Mouse (Mus musculus) forebrain, embryonic 12.5 days (tissue): ENCODE measurements around the gene Gm20388. TPM values are rescaled to one million over a fixed set of nuclear protein-coding genes. Genes with fewer than 3 reads are reported as not detected.
"Not testable (repeated sequence)": the region's sequence is repeated elsewhere in the genome, so short reads cannot be mapped to it uniquely, and the experiment has no call there.

Experiments used
- ATAC-seq: fragments of 200-750 bp; cut with Nextera tagmentation; 2 replicates; pipeline ENCODE4 v1.8.0; 2017; ENCODE audit warnings: moderate TSS enrichment; ENCODE audit not compliant: low FRiP score
- H3K27ac ChIP-seq: fragments of 300-500 bp; sonication (generic); 2 replicates; pipeline ENCODE4 v1.5.1; 2016; ENCODE audit warnings: mild to moderate bottlenecking
- H3K27me3 ChIP-seq: fragments of 300-500 bp; sonication (generic); 2 replicates; pipeline ENCODE4 v1.6.1; 2016; ENCODE audit warnings: mild to moderate bottlenecking
- H3K36me3 ChIP-seq: fragments of 300-500 bp; sonication (generic); replicated peaks from 2 replicates; pipeline ENCODE4 v1.6.1; 2016; ENCODE audit warnings: mild to moderate bottlenecking
- H3K4me1 ChIP-seq: fragments of 300-500 bp; sonication (generic); 2 replicates; pipeline ENCODE4 v1.6.1; 2016
- H3K4me2 ChIP-seq: fragments of 300-500 bp; sonication (generic); 2 replicates; pipeline ENCODE4 v1.6.1; 2016; ENCODE audit warnings: mild to moderate bottlenecking, moderate library complexity
- H3K4me3 ChIP-seq: fragments of 300-500 bp; sonication (generic); replicated peaks from 2 replicates; pipeline ENCODE4 v1.5.1; 2016; ENCODE audit warnings: mild to moderate bottlenecking
- H3K9ac ChIP-seq: fragments of 300-500 bp; sonication (generic); 2 replicates; pipeline ENCODE4 v1.6.1; 2016; ENCODE audit warnings: mild to moderate bottlenecking
- H3K9me3 ChIP-seq: fragments of 300-500 bp; sonication (generic); 2 replicates; pipeline ENCODE4 v1.6.1; 2016
- WGBS: fragments of 180-500 bp; shearing (Covaris S2); methylation state at CpG from one replicate; pipeline ENCODE4 v1.1.7; 2016; 5-methylcytosine and 5-hydroxymethylcytosine counted together
- polyA plus RNA-seq: library from polyadenylated mRNA; unstranded; fragments of >200 nt; fragmentation: Nextera tagmentation; extraction: Ambion mirVana; gene quantifications from 2 replicates; pipeline ENCODE4 v1.2.1, GENCODE M21; 2016

The Gm20388 gene
- polyA plus RNA-seq, 1 experiment from 2014 or later, result not detected

- Histone ChIP-seq H3K4me2 (no peak overlapping the region), H3K27ac (no peak overlapping the region), H3K4me1 (peaks cover under 1% of the 10 kb centered on the region), H3K9me3 (no peaks in the 10 kb centered on the region), H3K36me3 (peaks cover 87% of the 10 kb centered on the region), H3K4me3 (no peak overlapping the region), H3K27me3 (no peaks in the 10 kb centered on the region), H3K9ac (no peak overlapping the region)
- 98% methylated on average over 6 of the region's 6 CpGs for WGBS
- ATAC-seq, result no peak
Measured at GRCm38 (mm10) chr8:123247748-123248147, 3337.1 kb downstream of the Gm20388 start.

- 92% methylated on average over 8 of the region's 8 CpGs for WGBS
- Histone ChIP-seq H3K36me3 (peaks cover 79% of the 10 kb centered on the region), H3K27me3 (no peaks in the 10 kb centered on the region), H3K27ac (no peak overlapping the region), H3K9me3 (no peaks in the 10 kb centered on the region), H3K4me1 (peaks cover 8% of the 10 kb centered on the region), H3K4me3 (no peak overlapping the region), H3K9ac (no peak overlapping the region), H3K4me2 (no peak overlapping the region)
- ATAC-seq, result no peak
Measured at GRCm38 (mm10) chr8:123248596-123248995, 3338.0 kb downstream of the Gm20388 start.

- no peak overlapping the region for H3K9ac ChIP-seq
- no peak overlapping the region for H3K4me3 ChIP-seq
- peaks cover 57% of the 10 kb centered on the region for H3K36me3 ChIP-seq
- 93% methylated on average over 5 of the region's 5 CpGs for WGBS
- no peaks in the 10 kb centered on the region for H3K9me3 ChIP-seq
- peaks cover 22% of the 10 kb centered on the region for H3K4me1 ChIP-seq
- H3K27ac ChIP-seq, result no peak overlapping the region
- no peaks in the 10 kb centered on the region for H3K27me3 ChIP-seq
- no peak for ATAC-seq
- H3K4me2 ChIP-seq, result no peak overlapping the region
Measured at GRCm38 (mm10) chr8:123250940-123251339, 3340.3 kb downstream of the Gm20388 start.

- no peak for ATAC-seq
- Histone ChIP-seq H3K36me3 (peaks cover 56% of the 10 kb centered on the region), H3K4me3 (peak overlapping the region; percentile 97), H3K9me3 (no peaks in the 10 kb centered on the region), H3K4me1 (peaks cover 27% of the 10 kb centered on the region), H3K9ac (peak overlapping the region; percentile 93), H3K4me2 (peak overlapping the region; percentile 97), H3K27me3 (no peaks in the 10 kb centered on the region), H3K27ac (no peak overlapping the region)
- WGBS, result 64% methylated on average over 4 of the region's 4 CpGs
Measured at GRCm38 (mm10) chr8:123252925-123253324, 3342.3 kb downstream of the Gm20388 start.

DNA sequence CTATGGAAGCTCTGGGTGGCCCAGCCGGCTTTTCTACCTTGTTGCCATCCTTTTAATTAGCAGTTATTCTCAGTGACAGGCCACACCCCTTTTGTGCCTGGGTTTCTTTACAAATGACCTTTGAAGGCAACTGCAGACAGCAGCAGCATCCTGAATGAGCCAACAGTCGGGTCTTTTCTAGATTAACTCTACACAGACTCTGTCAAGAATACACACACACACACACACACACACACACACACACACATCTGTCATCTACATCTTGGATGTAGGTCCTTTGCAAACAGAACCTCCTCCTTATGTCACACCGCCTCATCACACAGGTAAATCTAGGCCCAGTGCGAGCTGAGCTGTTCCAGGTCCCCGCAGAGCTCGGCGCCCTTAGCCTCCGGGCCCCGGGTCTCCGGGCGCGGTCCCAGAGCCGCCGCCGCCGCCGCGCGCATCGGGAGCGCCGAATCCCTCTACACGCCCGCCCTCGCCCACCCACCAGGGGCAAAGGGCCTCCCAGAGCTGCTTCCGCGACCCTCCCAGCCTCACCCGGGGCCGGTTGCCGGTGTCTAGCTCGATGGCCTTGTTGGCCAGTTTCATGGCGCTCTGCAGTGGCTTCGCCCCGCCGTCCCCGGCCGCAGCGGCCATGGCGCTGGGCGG lies 3342.9 kb downstream of the Gm20388 start:
- H3K9me3 ChIP-seq, result no peaks in the 10 kb centered on the region
- ATAC-seq, result peak; percentile 47
- H3K9ac ChIP-seq, result peak overlapping the region; percentile 93
- H3K27me3 ChIP-seq, result no peaks in the 10 kb centered on the region
- peaks cover 56% of the 10 kb centered on the region for H3K36me3 ChIP-seq
- peak overlapping the region; percentile 97 for H3K4me2 ChIP-seq
- peak overlapping the region; percentile 97 for H3K4me3 ChIP-seq
- H3K4me1 ChIP-seq, result peaks cover 27% of the 10 kb centered on the region
- under 1% methylated on average over 39 of the region's 40 CpGs for WGBS
- H3K27ac ChIP-seq, result peak overlapping the region; percentile 85

- Histone ChIP-seq H3K4me2 (peak within 1 kb of the TSS; percentile 97), H3K27me3 (no peaks in the 10 kb centered on the region), H3K4me1 (peaks cover 27% of the 10 kb centered on the region), H3K36me3 (peaks cover 56% of the 10 kb centered on the region), H3K9me3 (no peaks in the 10 kb centered on the region), H3K27ac (peak within 1 kb of the TSS; percentile 85), H3K9ac (peak within 1 kb of the TSS; percentile 93), H3K4me3 (peak within 1 kb of the TSS; percentile 97)
- ATAC-seq, result peak; percentile 96
- WGBS, result under 1% methylated on average over 72 of the region's 99 CpGs
Measured at GRCm38 (mm10) chr8:123254099-123254885, 3343.7 kb downstream of the Gm20388 start, which contains the start of the genes Zfp276 and Vps9d1. Gene Zfp276 (plus strand): TSS chr8:123254195. Gene Vps9d1 (minus strand): TSS chr8:123254348.

DNA sequence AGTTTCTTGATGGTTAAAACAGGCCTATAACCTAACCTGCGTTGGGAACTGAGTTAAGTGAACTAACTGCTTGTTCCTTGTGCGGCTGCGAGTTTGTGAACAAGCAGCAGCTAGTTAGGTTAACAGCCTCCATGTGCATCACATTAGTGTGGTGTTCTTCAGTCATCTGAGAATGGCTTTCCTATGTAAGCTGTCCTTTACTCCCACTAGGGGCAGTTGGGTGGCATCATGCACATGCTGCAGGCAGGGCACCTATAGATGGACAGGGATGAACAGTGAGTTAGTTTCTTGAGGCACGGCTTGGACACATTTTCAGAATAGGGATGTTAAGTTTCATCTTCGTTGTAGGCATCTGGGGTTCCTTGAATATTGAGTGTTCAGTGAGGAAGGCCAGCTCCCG lies 3344.5 kb downstream of the Gm20388 start:
- Histone ChIP-seq H3K4me3 (peak overlapping the region; percentile 97), H3K36me3 (peaks cover 58% of the 10 kb centered on the region), H3K4me2 (peak overlapping the region; percentile 97), H3K4me1 (peaks cover 27% of the 10 kb centered on the region), H3K27ac (no peak overlapping the region), H3K9me3 (no peaks in the 10 kb centered on the region), H3K27me3 (no peaks in the 10 kb centered on the region), H3K9ac (peak overlapping the region; percentile 93)
- no peak for ATAC-seq
- 70% methylated on average over 6 of the region's 6 CpGs for WGBS

GRCm38 (mm10) chr8:123257114-123257513 lies 3346.5 kb downstream of the Gm20388 start:
- 79% methylated on average over 3 of the region's 3 CpGs for WGBS
- no peak overlapping the region for H3K9ac ChIP-seq
- H3K4me3 ChIP-seq, result no peak overlapping the region

GRCm38 (mm10) chr8:123257593-123257992 lies 3347.0 kb downstream of the Gm20388 start:
- peaks cover 61% of the 10 kb centered on the region for H3K36me3 ChIP-seq

More at GRCm38 (mm10) chr8:123257114-123257513, 3346.5 kb downstream of the Gm20388 start:
- no peak for ATAC-seq
- Histone ChIP-seq H3K9me3 (no peaks in the 10 kb centered on the region), H3K36me3 (peaks cover 57% of the 10 kb centered on the region), H3K4me2 (no peak overlapping the region), H3K4me1 (peaks cover 27% of the 10 kb centered on the region), H3K27me3 (no peaks in the 10 kb centered on the region), H3K27ac (0 out of 2 replicates have a peak overlapping the region, but pooled peaks have one; percentile 25)

DNA sequence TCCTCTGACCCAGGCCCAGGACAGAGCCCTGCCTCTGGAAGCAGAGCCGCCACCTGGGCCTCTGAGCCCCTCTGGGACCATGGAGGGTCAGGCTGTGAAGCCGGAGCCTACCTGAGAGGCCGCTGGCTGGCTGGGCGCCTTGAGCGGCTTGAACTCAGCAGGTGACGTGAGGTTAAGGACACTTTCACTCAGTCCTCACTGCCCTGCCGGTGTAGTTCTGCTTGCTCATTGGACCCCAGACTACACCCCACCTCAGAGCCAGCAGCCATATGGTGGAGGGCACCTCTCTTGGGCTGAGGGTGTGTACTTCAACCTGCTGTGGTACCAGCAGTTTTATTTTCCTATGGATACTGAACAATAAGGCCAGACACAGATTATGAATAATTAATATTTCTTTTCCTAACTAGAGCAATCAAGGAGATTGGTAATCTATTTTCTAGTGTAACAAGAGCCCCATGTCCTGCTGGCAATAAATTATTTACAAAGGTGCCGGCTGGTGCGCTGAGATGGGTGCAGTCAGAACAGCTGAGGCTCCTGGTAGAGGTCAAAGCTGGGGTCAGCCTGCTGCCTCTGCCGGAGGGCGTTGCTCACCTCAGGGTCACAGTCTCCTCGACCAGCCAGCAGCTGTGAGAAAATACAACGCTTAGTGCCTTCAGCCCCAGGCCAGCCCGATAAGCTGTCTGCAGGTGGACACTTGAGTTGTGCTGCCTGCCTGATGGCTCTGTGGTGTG lies 3357.4 kb downstream of the Gm20388 start:
- WGBS, result 88% methylated on average over 14 of the region's 14 CpGs
- H3K27ac ChIP-seq, result no peak overlapping the region
- H3K4me1 ChIP-seq, result no peaks in the 10 kb centered on the region
- H3K9me3 ChIP-seq, result no peaks in the 10 kb centered on the region
- no peak overlapping the region for H3K9ac ChIP-seq
- no peak overlapping the region for H3K4me3 ChIP-seq
- H3K36me3 ChIP-seq, result peaks cover 85% of the 10 kb centered on the region
- no peak overlapping the region for H3K4me2 ChIP-seq
- no peak for ATAC-seq
- no peaks in the 10 kb centered on the region for H3K27me3 ChIP-seq

More at GRCm38 (mm10) chr8:123257593-123257992, 3347.0 kb downstream of the Gm20388 start:
- not testable (repeated sequence) for ATAC-seq, H3K4me3 ChIP-seq, H3K27ac ChIP-seq, H3K4me2 ChIP-seq, H3K9me3 ChIP-seq, H3K9ac ChIP-seq, H3K27me3 ChIP-seq
- H3K4me1 ChIP-seq, result peaks cover 27% of the 10 kb centered on the region
- 91% methylated on average over 8 of the region's 8 CpGs for WGBS

GRCm38 (mm10) chr8:123271147-123271546 lies 3360.5 kb downstream of the Gm20388 start:
- Histone ChIP-seq H3K4me2 (no peak overlapping the region), H3K9me3 (no peaks in the 10 kb centered on the region), H3K4me1 (no peaks in the 10 kb centered on the region), H3K36me3 (peaks cover 80% of the 10 kb centered on the region), H3K27me3 (no peaks in the 10 kb centered on the region), H3K4me3 (no peak overlapping the region), H3K9ac (no peak overlapping the region), H3K27ac (no peak overlapping the region)
- ATAC-seq, result no peak
- 94% methylated on average over 10 of the region's 10 CpGs for WGBS

DNA sequence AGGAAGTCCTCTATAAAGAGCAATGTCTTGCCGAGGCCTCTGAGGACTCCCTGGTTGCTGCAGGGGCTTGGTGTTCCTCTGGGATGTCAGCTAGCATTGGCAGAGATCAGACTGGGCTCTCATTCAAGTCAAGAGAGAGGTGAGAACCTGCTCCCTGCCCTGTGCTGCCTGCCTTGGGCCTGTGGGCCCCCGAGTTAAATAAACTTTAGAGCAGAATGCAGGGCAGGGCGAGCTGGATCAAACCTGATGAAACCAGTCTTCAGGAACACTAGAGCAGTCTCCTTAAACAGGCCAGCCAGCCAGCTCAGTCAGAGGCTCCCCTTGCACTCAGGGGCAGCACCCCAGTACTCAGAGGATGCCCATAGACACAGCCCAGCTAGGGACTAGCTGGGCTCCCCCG lies 3361.3 kb downstream of the Gm20388 start:
- peaks cover 75% of the 10 kb centered on the region for H3K36me3 ChIP-seq
- H3K9me3 ChIP-seq, result no peaks in the 10 kb centered on the region

More for the DNA sequence above, 3361.3 kb downstream of the Gm20388 start:
- H3K4me3 ChIP-seq, result no peak overlapping the region
- H3K4me1 ChIP-seq, result no peaks in the 10 kb centered on the region
- H3K4me2 ChIP-seq, result no peak overlapping the region
- H3K27me3 ChIP-seq, result no peaks in the 10 kb centered on the region
- H3K27ac ChIP-seq, result 0 out of 2 replicates have a peak overlapping the region, but pooled peaks have one; percentile 31
- ATAC-seq, result no peak
- WGBS, result 86% methylated on average over 4 of the region's 4 CpGs
- H3K9ac ChIP-seq, result no peak overlapping the region
